Mouse (Mus musculus) lung, adult 2 months (tissue): Measurements from ENCODE around the gene Agap1.

Experiments
- CTCF ChIP-seq: fragments of 200-500 bp; IDR thresholded peaks from 2 replicates; pipeline ENCODE4 v1.5.1; 2011; ENCODE audit warnings: mild to moderate bottlenecking, low read length, control low read depth; ENCODE audit not compliant: insufficient read depth
- POLR2A ChIP-seq: fragments of 200-500 bp; IDR thresholded peaks from 2 replicates; pipeline ENCODE4 v1.6.1; 2011; ENCODE audit warnings: low read depth, mild to moderate bottlenecking, control low read depth, low read length, borderline replicate concordance; ENCODE audit errors: extremely low read depth

GRCm38 (mm10) chr1:89673071-89673470, 218.5 kb downstream of the Agap1 start:
- no peak for TF ChIP-seq CTCF
- no peak for TF ChIP-seq POLR2A
